Mouse (Mus musculus) inflammation-experienced regulatory T-cells (primary cell): ENCODE measurements around the gene Pirt. TPM values are rescaled to one million over a fixed set of nuclear protein-coding genes. Genes with fewer than 3 reads are reported as not detected.

ENCODE experiments used
- polyA plus RNA-seq, 2 experiments: library from polyadenylated mRNA; unstranded; fragments of 100-300 nt; shearing (Covaris generic); gene quantifications; one replicate each; pipeline ENCODE4 v1.2.1; 2017

Gene Pirt
- not detected for polyA plus RNA-seq

GRCm38 (mm10) chr11:66911811-66912210 lies at the start of gene Pirt:
Gene Pirt, plus strand, starts transcription at chr11:66911981.

GRCm38 (mm10) chr11:66956303-66956702 lies 44.5 kb downstream of the Pirt start, which contains the start of gene Tmem238l:
Gene Tmem238l, plus strand, starts transcription at chr11:66956638.

Other genes starting within 250 kb of the Pirt start
- gene Tmem238l, start 44.7 kb downstream of the Pirt start, polyA plus RNA-seq: not detected
- gene Tmem220, start 113.2 kb downstream of the Pirt start, polyA plus RNA-seq: 1 to 10 TPM; 1.3 to 1.6 TPM
- gene Adprm, start 140.6 kb downstream of the Pirt start, polyA plus RNA-seq: 10 to 100 TPM; 60.4 to 67.9 TPM
- 10 to 100 TPM; 12.7 to 13.7 TPM for gene Sco1, start 140.7 kb downstream of the Pirt start, polyA plus RNA-seq
- gene Myh3, start 166.3 kb downstream of the Pirt start, polyA plus RNA-seq: 1 to 10 TPM in 1 of 2 experiments, under 1 TPM in 1; 0.54 to 2.1 TPM